Mouse (Mus musculus) forebrain, embryonic 16.5 days (tissue): ENCODE data around the gene Olfr170. TPM values are rescaled to one million over a fixed set of nuclear protein-coding genes. Genes with fewer than 3 reads are reported as not detected.
"Not testable (repeated sequence)": the region's sequence is repeated elsewhere in the genome, so short reads cannot be mapped to it uniquely, and the experiment has no call there.

Source experiments
- ATAC-seq: fragments of 200-750 bp; cut with Nextera tagmentation; 2 replicates; pipeline ENCODE4 v1.8.0; 2017; ENCODE audit warnings: mild to moderate bottlenecking, moderate library complexity
- H3K27ac ChIP-seq: fragments of 300-500 bp; sonication (generic); 2 replicates; pipeline ENCODE4 v1.5.1; 2014; ENCODE audit warnings: low read length, control low read depth
- H3K27me3 ChIP-seq: fragments of 300-500 bp; sonication (generic); replicated peaks from 2 replicates; pipeline ENCODE4 v1.6.1; 2014; ENCODE audit warnings: low read length; ENCODE audit not compliant: control insufficient read depth, insufficient read depth
- H3K36me3 ChIP-seq: fragments of 300-500 bp; sonication (generic); 2 replicates; pipeline ENCODE4 v1.6.1; 2014; ENCODE audit not compliant: control insufficient read depth, insufficient read depth
- H3K4me1 ChIP-seq: fragments of 300-500 bp; sonication (generic); replicated peaks from 2 replicates; pipeline ENCODE4 v1.6.1; 2014; ENCODE audit warnings: low read length; ENCODE audit not compliant: control insufficient read depth, insufficient read depth
- H3K4me2 ChIP-seq: fragments of 300-500 bp; sonication (generic); 2 replicates; pipeline ENCODE4 v1.6.1; 2014; ENCODE audit warnings: mild to moderate bottlenecking, low read length, control low read depth
- H3K4me3 ChIP-seq: fragments of 300-500 bp; sonication (generic); replicated peaks from 2 replicates; pipeline ENCODE4 v1.5.1; 2014; ENCODE audit warnings: mild to moderate bottlenecking, low read length, control low read depth
- H3K9ac ChIP-seq: fragments of 300-500 bp; sonication (generic); replicated peaks from 2 replicates; pipeline ENCODE4 v1.6.1; 2014; ENCODE audit warnings: low read depth, low read length, control low read depth
- H3K9me3 ChIP-seq: fragments of 300-500 bp; sonication (generic); 2 replicates; pipeline ENCODE4 v1.6.1; 2016; ENCODE audit warnings: low read length; ENCODE audit not compliant: control insufficient read depth
- WGBS: fragments of 180-500 bp; shearing (Covaris S2); extraction: QIAGEN DNeasy Blood & Tissue Kit; methylation state at CpG from one replicate; pipeline ENCODE4 v1.1.7; 2014; 5-methylcytosine and 5-hydroxymethylcytosine counted together
- polyA plus RNA-seq: library from polyadenylated mRNA; unstranded; fragments of >200 nt; fragmentation: Nextera tagmentation; extraction: Ambion mirVana; gene quantifications from 2 replicates; pipeline ENCODE4 v1.2.1, GENCODE M21; 2015

Gene Olfr170
- polyA plus RNA-seq: not detected in 2 replicates

- not testable (repeated sequence) for H3K4me2 ChIP-seq, ATAC-seq, H3K27me3 ChIP-seq, H3K9me3 ChIP-seq, H3K36me3 ChIP-seq, H3K4me3 ChIP-seq, H3K9ac ChIP-seq, H3K27ac ChIP-seq, H3K4me1 ChIP-seq
- WGBS: 91% methylated on average over 2 of the region's 2 CpGs
Observed at GRCm38 (mm10) chr16:19611782-19612181, at the start of gene Olfr170. TSS of gene Olfr170 (minus strand) at chr16:19611882.

- ATAC-seq: no peak
- no peaks in the 10 kb centered on the region for H3K4me1 ChIP-seq
- H3K27me3 ChIP-seq: no peaks in the 10 kb centered on the region
- H3K9ac ChIP-seq: no peak within 1 kb of the TSS
- 79% methylated on average over 1 of the region's 1 CpGs for WGBS
- H3K4me3 ChIP-seq: no peak within 1 kb of the TSS
- H3K9me3 ChIP-seq: no peaks in the 10 kb centered on the region
- H3K27ac ChIP-seq: no peak within 1 kb of the TSS
- no peak within 1 kb of the TSS for H3K4me2 ChIP-seq
- H3K36me3 ChIP-seq: no peaks in the 10 kb centered on the region
Observed at GRCm38 (mm10) chr16:19629816-19630215, 18.1 kb upstream of the Olfr170 start, which contains the start of gene Olfr171. TSS of gene Olfr171 (minus strand) at chr16:19629916.

DNA sequence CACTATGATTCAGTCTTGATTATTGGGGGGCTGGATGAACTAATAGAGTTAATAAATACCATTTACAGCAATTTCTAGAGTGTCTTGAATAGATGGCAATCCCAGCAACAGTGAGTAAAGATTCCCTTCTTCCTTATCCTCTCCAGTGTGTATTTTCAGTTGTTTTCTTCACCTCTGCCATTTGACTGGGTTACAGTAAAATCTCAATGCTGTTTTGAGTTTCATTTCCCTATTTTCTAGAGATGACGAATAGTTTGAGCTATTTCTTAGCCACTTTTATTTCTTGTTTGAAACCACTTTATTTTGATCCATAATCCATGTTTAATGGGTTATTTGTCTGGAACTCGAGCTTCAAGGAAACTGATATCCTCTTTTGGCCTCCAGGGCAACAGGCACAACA lies 8.5 kb downstream of the Olfr170 start:
- Histone ChIP-seq H3K4me1 (no peaks in the 10 kb centered on the region), H3K9me3 (no peaks in the 10 kb centered on the region; the same call in 1 of the 2 replicates), H3K36me3 (no peaks in the 10 kb centered on the region), H3K27ac (no peak overlapping the region), H3K4me3 (no peak overlapping the region), H3K27me3 (no peaks in the 10 kb centered on the region), H3K4me2 (no peak overlapping the region), H3K9ac (no peak overlapping the region)
- ATAC-seq: no peak
- WGBS: 53% methylated on average over 2 of the region's 2 CpGs

DNA sequence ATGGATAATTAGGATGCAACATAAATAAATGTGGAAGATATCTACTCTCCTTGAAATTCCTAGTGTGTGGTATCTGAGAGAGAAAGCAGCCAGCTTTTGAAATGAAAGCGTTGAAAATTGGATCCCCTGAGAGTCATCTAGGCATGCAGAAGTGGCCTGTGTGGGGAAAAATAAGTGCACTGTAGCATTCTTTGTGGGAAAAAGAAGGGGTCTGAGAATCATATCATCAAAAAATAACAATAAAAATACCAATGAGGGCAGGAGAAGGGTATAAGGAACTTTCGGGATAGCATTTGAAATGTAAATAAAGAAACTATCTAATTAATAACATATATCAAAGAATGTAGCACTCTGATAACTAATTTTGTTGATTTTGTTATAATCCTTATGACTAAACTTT lies 40.0 kb downstream of the Olfr170 start, which contains the start of gene Olfr169:
TSS of gene Olfr169 (minus strand) at position 101 of the 400 bp plus-strand sequence.
- H3K9ac ChIP-seq, ATAC-seq, H3K27ac ChIP-seq, H3K4me1 ChIP-seq, H3K27me3 ChIP-seq, H3K4me3 ChIP-seq, H3K9me3 ChIP-seq, H3K4me2 ChIP-seq, H3K36me3 ChIP-seq: not testable (repeated sequence)
- 83% methylated on average over 2 of the region's 2 CpGs for whole genome bisulfite sequencing

Other genes starting within 250 kb of the Olfr170 start
- not detected in 2 replicates for gene Olfr165, start 188.7 kb downstream of the Olfr170 start, polyA plus RNA-seq
- not detected in 2 replicates for gene Olfr166, start 128.2 kb downstream of the Olfr170 start, polyA plus RNA-seq
- not detected in 2 replicates for gene Olfr167, start 89.6 kb downstream of the Olfr170 start, polyA plus RNA-seq
- not detected in 2 replicates for gene Olfr168, start 76.3 kb downstream of the Olfr170 start, polyA plus RNA-seq
- gene Olfr169, start 40.1 kb downstream of the Olfr170 start, polyA plus RNA-seq: not detected in 2 replicates
- gene Olfr171, start 18.0 kb upstream of the Olfr170 start, polyA plus RNA-seq: not detected in 2 replicates
- gene Lamp3, start 94.5 kb upstream of the Olfr170 start, polyA plus RNA-seq: not detected in 2 replicates
- gene B3gnt5, start 148.3 kb upstream of the Olfr170 start, polyA plus RNA-seq: 50.9 and 55.5 TPM in 2 replicates